Mouse (Mus musculus): Measurements from ENCODE around the gene Olfr391-ps. TPM values are rescaled to one million over a fixed set of nuclear protein-coding genes. Genes with fewer than 3 reads are reported as not detected.

Olfr391-ps gene
- not detected in 2 replicates for polyA plus RNA-seq (2016; fragmentation: Nextera tagmentation; extraction: Ambion mirVana)

- H3K27me3 ChIP-seq (ENCODE audit: insufficient read depth, poor library complexity, severe bottlenecking) = no peaks in the 10 kb centered on the region
- H3K4me1 ChIP-seq (replicated peaks) = no peaks in the 10 kb centered on the region
- DNase-seq (ENCODE audit: low spot score) = no peak
- no peak within 1 kb of the TSS for H3K27ac ChIP-seq
- H3K36me3 ChIP-seq = no peaks in the 10 kb centered on the region
- H3K4me3 ChIP-seq = no peak within 1 kb of the TSS
- WGBS = 34% methylated on average over 1 of the region's 1 CpGs
- peaks cover 15% of the 10 kb centered on the region for H3K9me3 ChIP-seq
These were observed at the start of gene Olfr391-ps for GRCm38 (mm10) chr11:73802952-73803351. Olfr391-ps (minus strand) TSS chr11:73803052.

GRCm38 (mm10) chr11:73851354-73851753 lies 48.5 kb upstream of the Olfr391-ps start, which contains the start of gene Olfr393:
Olfr393 (minus strand) TSS chr11:73851454.
- H3K27me3 ChIP-seq (ENCODE audit: insufficient read depth, poor library complexity, severe bottlenecking) = no peaks in the 10 kb centered on the region
- no peak within 1 kb of the TSS for H3K27ac ChIP-seq
- H3K36me3 ChIP-seq = no peaks in the 10 kb centered on the region
- peaks cover 13% of the 10 kb centered on the region for H3K9me3 ChIP-seq
- no peaks in the 10 kb centered on the region for H3K4me1 ChIP-seq (replicated peaks)
- DNase-seq (ENCODE audit: low spot score) = no peak
- H3K4me3 ChIP-seq = no peak within 1 kb of the TSS

- H3K36me3 ChIP-seq = no peaks in the 10 kb centered on the region
- H3K27me3 ChIP-seq (ENCODE audit: insufficient read depth, poor library complexity, severe bottlenecking) = no peaks in the 10 kb centered on the region
- H3K27ac ChIP-seq = no peak within 1 kb of the TSS
- DNase-seq (ENCODE audit: low spot score) = no peak
- 84% methylated on average over 1 of the region's 1 CpGs for WGBS
- H3K4me3 ChIP-seq = no peak within 1 kb of the TSS
- H3K4me1 ChIP-seq (replicated peaks) = no peaks in the 10 kb centered on the region
- H3K9me3 ChIP-seq = peaks cover 19% of the 10 kb centered on the region
These were observed 14.1 kb upstream of the Olfr391-ps start, which contains the start of gene Olfr392 for GRCm38 (mm10) chr11:73816949-73817348. Olfr392 (minus strand) TSS chr11:73817049.

- DNase-seq (ENCODE audit: low spot score) = no peak
- Histone ChIP-seq H3K36me3 (no peaks in the 10 kb centered on the region), H3K9me3 (peaks cover 15% of the 10 kb centered on the region; the same call in 1 of the 2 replicates), H3K27ac (no peak within 1 kb of the TSS), H3K4me3 (no peak within 1 kb of the TSS), H3K27me3 (ENCODE audit: insufficient read depth, poor library complexity, severe bottlenecking) (no peaks in the 10 kb centered on the region), H3K4me1 (replicated peaks) (no peaks in the 10 kb centered on the region)
- WGBS = 76% methylated on average over 1 of the region's 1 CpGs
These were observed 20.2 kb downstream of the Olfr391-ps start, which contains the start of gene Olfr390 for GRCm38 (mm10) chr11:73782664-73783063. Olfr390 (plus strand) TSS chr11:73782964.

GRCm38 (mm10) chr11:73780613-73781012 lies 22.2 kb downstream of the Olfr391-ps start, which contains the start of gene Olfr389:
Olfr389 (minus strand) TSS chr11:73780713.
- no peak for DNase-seq (ENCODE audit: low spot score)
- H3K4me1 ChIP-seq (replicated peaks) = no peaks in the 10 kb centered on the region
- WGBS = 92% methylated on average over 1 of the region's 1 CpGs
- no peak within 1 kb of the TSS for H3K27ac ChIP-seq
- no peaks in the 10 kb centered on the region for H3K36me3 ChIP-seq
- no peaks in the 10 kb centered on the region for H3K27me3 ChIP-seq (ENCODE audit: insufficient read depth, poor library complexity, severe bottlenecking)
- no peak within 1 kb of the TSS for H3K4me3 ChIP-seq
- peaks cover 16% of the 10 kb centered on the region for H3K9me3 ChIP-seq

- Histone ChIP-seq H3K27ac (no peak overlapping the region), H3K4me3 (no peak overlapping the region), H3K27me3 (ENCODE audit: insufficient read depth, poor library complexity, severe bottlenecking) (no peaks in the 10 kb centered on the region), H3K36me3 (no peaks in the 10 kb centered on the region), H3K4me1 (replicated peaks) (no peaks in the 10 kb centered on the region), H3K9me3 (peaks cover 37% of the 10 kb centered on the region)
- no peak for DNase-seq (ENCODE audit: low spot score)
These were observed 43.7 kb downstream of the Olfr391-ps start for GRCm38 (mm10) chr11:73759115-73759514.

Other genes with a start within 250 kb of the Olfr391-ps start
- not detected in 2 replicates for gene Olfr385, start 210.0 kb downstream of the Olfr391-ps start, polyA plus RNA-seq (2016; fragmentation: Nextera tagmentation; extraction: Ambion mirVana)
- gene Olfr384, start 204.5 kb downstream of the Olfr391-ps start, polyA plus RNA-seq (2016; fragmentation: Nextera tagmentation; extraction: Ambion mirVana) = not detected in 2 replicates
- not detected in 2 replicates for gene Zfp735, start 114.3 kb downstream of the Olfr391-ps start, polyA plus RNA-seq (2016; fragmentation: Nextera tagmentation; extraction: Ambion mirVana)
- not detected in 2 replicates for gene Olfr389, start 22.3 kb downstream of the Olfr391-ps start, polyA plus RNA-seq (2016; fragmentation: Nextera tagmentation; extraction: Ambion mirVana)
- gene Olfr390, start 20.1 kb downstream of the Olfr391-ps start, polyA plus RNA-seq (2016; fragmentation: Nextera tagmentation; extraction: Ambion mirVana) = not detected in 2 replicates
- gene Olfr392, start 14.0 kb upstream of the Olfr391-ps start, polyA plus RNA-seq (2016; fragmentation: Nextera tagmentation; extraction: Ambion mirVana) = not detected in 2 replicates
- gene Olfr393, start 48.4 kb upstream of the Olfr391-ps start, polyA plus RNA-seq (2016; fragmentation: Nextera tagmentation; extraction: Ambion mirVana) = not detected in 2 replicates
- gene Olfr394, start 87.7 kb upstream of the Olfr391-ps start, polyA plus RNA-seq (2016; fragmentation: Nextera tagmentation; extraction: Ambion mirVana) = not detected in 2 replicates
- not detected in 2 replicates for gene Olfr395, start 106.2 kb upstream of the Olfr391-ps start, polyA plus RNA-seq (2016; fragmentation: Nextera tagmentation; extraction: Ambion mirVana)
- not detected in 2 replicates for gene Olfr23, start 133.6 kb upstream of the Olfr391-ps start, polyA plus RNA-seq (2016; fragmentation: Nextera tagmentation; extraction: Ambion mirVana)
- gene Olfr397, start 157.8 kb upstream of the Olfr391-ps start, polyA plus RNA-seq (2016; fragmentation: Nextera tagmentation; extraction: Ambion mirVana) = not detected in 2 replicates
- not detected in 2 replicates for gene Olfr398, start 187.4 kb upstream of the Olfr391-ps start, polyA plus RNA-seq (2016; fragmentation: Nextera tagmentation; extraction: Ambion mirVana)

All from hindbrain, embryonic 10.5 days (tissue).